Mouse (Mus musculus) liver, adult 2 months (tissue): ENCODE measurements around the gene Prr3.

Source experiments
- CTCF ChIP-seq: fragments of 200-500 bp; IDR thresholded peaks from 2 replicates; pipeline ENCODE4 v1.5.1; 2011; ENCODE audit warnings: low read depth, low read length, control low read depth
- POLR2A ChIP-seq: fragments of 200-500 bp; IDR thresholded peaks from 2 replicates; pipeline ENCODE4 v1.6.1; 2011; ENCODE audit warnings: low read length, control low read depth; ENCODE audit not compliant: insufficient read depth; ENCODE audit errors: extremely low read depth

DNA sequence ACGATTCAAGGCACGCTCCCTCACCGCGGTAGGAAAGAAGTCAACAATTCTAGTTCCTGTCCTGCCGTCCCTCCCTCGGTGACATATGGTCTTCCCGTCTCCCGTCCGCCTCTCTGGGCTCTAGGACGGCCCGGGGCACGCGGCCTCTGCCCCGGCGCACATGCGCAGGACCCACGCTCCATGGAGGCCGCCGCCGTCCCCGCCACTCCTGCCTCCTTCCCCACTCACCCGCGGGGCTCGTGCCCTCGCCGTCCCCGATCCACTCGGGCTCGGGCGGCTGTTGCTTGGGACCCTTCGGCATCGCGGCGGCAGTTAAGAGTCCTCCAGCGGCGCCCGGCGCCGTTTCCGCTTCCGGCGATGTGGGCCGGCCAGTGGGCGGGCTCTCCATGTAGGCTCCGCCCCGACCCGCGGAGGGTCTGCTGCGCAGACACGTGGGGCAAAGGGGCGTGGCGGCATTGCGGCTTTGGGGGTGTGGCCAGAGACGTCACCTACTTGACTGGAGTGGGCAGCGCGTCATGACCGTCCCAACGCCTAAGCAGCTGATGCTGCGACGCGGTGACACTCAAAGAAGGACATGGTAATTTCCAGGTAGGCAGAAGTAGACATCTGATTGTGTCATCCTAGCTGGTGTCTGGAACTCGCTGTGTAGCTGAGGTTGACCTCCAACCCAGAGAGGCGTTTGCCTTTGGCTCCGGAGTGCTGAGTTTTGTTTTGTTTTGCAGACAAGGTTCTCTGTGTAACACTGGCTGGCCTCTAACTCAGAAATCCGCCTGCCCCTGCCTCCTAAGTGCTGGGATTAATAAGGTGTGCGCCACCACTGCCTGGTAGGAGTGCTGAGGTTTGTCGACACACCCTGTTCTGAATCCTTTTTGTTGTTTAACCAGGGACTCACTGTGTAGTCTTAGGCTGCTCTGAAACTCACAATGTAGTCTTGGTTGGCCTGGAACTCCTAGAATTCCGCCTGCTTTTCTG, 10.3 kb downstream of the Prr3 start, which contains the start of gene Abcf1:
- TF ChIP-seq CTCF (no peak), POLR2A (peak; percentile 40; the same call in 1 of the 2 replicates)
